Mouse (Mus musculus): ENCODE measurements at regions not wholly inside any gene's neighbourhood (a gene's known extent, or its start where the extent isn't known, plus 50 kb on each side); places are given as distances from the start of the nearest gene placed in this dataset.

DNA sequence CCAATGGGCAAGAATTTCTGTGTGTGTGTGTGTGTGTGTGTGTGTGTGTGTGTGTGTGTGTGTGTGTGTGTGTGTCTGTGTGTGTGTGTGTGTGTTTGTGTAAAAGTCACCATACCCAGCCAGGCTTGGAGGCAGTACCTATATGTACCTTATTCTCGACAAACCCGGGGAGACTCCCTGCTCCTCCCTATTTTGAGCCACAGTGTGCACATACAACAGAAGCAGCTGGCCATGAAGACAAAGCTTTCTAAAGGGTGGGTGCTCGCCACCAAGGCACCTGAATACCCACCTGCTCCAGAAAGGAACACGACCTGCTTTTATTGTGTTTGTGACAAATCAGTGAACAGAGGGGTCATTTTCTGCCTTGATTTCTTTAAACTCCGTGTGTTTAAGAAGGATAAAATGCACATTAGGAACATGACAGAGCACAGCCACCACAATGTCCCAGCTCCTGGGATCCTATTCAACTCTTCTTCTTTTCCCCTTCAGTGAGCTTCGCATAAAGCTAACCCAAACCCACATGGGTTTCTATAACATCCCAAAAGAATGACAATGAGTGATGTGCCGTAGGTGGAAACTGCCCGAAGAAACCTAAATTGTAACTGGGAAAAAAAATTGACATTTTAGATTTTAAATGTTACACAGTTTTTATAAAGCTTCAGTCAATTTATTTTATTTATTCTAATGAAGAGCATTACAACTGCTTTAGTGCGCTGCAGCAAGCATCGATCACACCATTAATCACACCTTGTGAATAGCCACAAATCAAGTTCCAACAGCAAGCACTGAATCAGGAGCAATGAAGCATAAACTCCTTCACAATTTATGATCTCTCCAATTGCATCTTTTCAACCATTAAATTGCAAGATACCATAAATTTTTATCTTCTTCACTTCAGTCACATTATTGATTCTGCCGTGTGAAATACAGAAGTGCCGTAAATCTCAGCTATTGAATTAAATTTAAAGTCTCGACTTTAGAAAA, 232.0 kb downstream of the Cdca7 start:
- Histone ChIP-seq H3K9me3 (ENCODE audit: control insufficient read depth, low read length) (no peaks in the 10 kb centered on the region), H3K4me2 (replicated peaks; ENCODE audit: low read depth, low read length, severe bottlenecking) (no peak overlapping the region), H3K27ac (replicated peaks; ENCODE audit: low read depth, low read length) (no peak overlapping the region), H3K9ac (ENCODE audit: low read depth, low read length, severe bottlenecking) (no peak overlapping the region), H3K4me1 (ENCODE audit: control insufficient read depth, insufficient read depth, low read length) (peaks cover 5% of the 10 kb centered on the region; the same call in 1 of the 2 replicates), H3K27me3 (ENCODE audit: control insufficient read depth, insufficient read depth, low read length) (no peaks in the 10 kb centered on the region), H3K4me3 (replicated peaks; ENCODE audit: low read length) (no peak overlapping the region), H3K36me3 (ENCODE audit: control insufficient read depth, insufficient read depth, low read length) (no peaks in the 10 kb centered on the region)
- ATAC-seq (ENCODE audit: low FRiP score, low read depth) = no peak
- no peak for TF ChIP-seq POLR2A (IDR thresholded peaks at IDR 0.05; ENCODE audit: borderline replicate concordance, extremely low read depth, insufficient read depth, insufficient read length)
- WGBS = 77% methylated on average over 13 of the region's 13 CpGs
- DNase-seq (ENCODE audit: low spot score) = no peak

DNA sequence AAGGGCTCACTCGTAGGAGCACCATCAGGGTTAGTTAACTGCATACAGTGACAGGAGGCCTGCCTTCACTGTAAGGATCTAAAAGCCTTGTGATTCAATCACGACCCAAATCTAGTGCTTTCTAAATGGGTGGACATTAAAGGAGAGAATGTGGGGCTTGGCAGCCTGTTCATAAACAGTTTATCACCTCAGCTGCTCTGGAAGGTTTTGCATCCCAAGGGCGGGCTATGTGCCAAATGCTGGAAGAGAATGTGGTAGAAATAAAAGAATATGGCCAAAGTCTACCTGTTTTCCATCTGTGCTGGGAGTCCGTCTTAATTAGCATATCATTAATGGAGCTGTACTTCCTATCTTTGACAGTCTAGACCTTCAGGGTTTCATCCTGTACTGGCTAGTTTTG, 241.0 kb downstream of the Cdca7 start:
- Histone ChIP-seq H3K4me1 (ENCODE audit: control insufficient read depth, insufficient read depth, low read length) (no peaks in the 10 kb centered on the region), H3K4me2 (replicated peaks; ENCODE audit: low read depth, low read length, severe bottlenecking) (no peak overlapping the region), H3K9me3 (ENCODE audit: control insufficient read depth, low read length) (no peaks in the 10 kb centered on the region), H3K9ac (ENCODE audit: low read depth, low read length, severe bottlenecking) (no peak overlapping the region), H3K27me3 (ENCODE audit: control insufficient read depth, insufficient read depth, low read length) (no peaks in the 10 kb centered on the region), H3K27ac (replicated peaks; ENCODE audit: low read depth, low read length) (no peak overlapping the region), H3K36me3 (ENCODE audit: control insufficient read depth, insufficient read depth, low read length) (no peaks in the 10 kb centered on the region), H3K4me3 (replicated peaks; ENCODE audit: low read length) (no peak overlapping the region)
- no peak for TF ChIP-seq POLR2A (IDR thresholded peaks at IDR 0.05; ENCODE audit: borderline replicate concordance, extremely low read depth, insufficient read depth, insufficient read length)
- WGBS = 53% methylated on average over 4 of the region's 4 CpGs
- ATAC-seq (ENCODE audit: low FRiP score, low read depth) = no peak
- DNase-seq (ENCODE audit: low spot score) = no peak

DNA sequence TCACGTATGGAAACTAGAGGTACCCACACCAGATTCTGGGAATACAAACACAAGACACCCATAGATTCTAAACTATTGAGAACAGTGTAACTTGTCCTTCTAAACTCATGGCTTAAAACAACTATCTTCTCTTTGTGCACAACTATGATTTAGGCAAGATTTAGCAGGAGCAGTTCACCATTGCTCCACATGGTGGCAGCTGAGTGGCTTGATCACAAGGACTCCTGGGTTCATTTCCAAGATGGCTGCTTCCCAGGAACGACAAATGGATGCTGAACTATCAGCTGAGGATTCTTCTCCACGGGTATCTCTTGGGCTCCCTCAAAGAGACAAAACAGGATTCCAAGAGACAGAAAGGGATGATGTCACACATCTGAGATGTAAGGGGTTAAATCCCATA, 251.5 kb downstream of the Sp3 start:
- DNase-seq (ENCODE audit: low spot score) (peak; percentile 64), ATAC-seq (ENCODE audit: low FRiP score, low read depth) (no peak)
- WGBS = 45% methylated on average over 3 of the region's 3 CpGs
- no peaks in the 10 kb centered on the region for H3K4me1 ChIP-seq (ENCODE audit: control insufficient read depth, insufficient read depth, low read length)
- no peaks in the 10 kb centered on the region for H3K9me3 ChIP-seq (ENCODE audit: control insufficient read depth, low read length)
- no peaks in the 10 kb centered on the region for H3K36me3 ChIP-seq (ENCODE audit: control insufficient read depth, insufficient read depth, low read length)
- TF ChIP-seq POLR2A (IDR thresholded peaks at IDR 0.05; ENCODE audit: borderline replicate concordance, extremely low read depth, insufficient read depth, insufficient read length) = no peak
- no peak overlapping the region for H3K27ac ChIP-seq (replicated peaks; ENCODE audit: low read depth, low read length)
- no peak overlapping the region for H3K9ac ChIP-seq (ENCODE audit: low read depth, low read length, severe bottlenecking)
- no peaks in the 10 kb centered on the region for H3K27me3 ChIP-seq (ENCODE audit: control insufficient read depth, insufficient read depth, low read length)
- no peak overlapping the region for H3K4me3 ChIP-seq (replicated peaks; ENCODE audit: low read length)
- H3K4me2 ChIP-seq (replicated peaks; ENCODE audit: low read depth, low read length, severe bottlenecking) = no peak overlapping the region

GRCm38 (mm10) chr2:72733371-72733770, 246.9 kb downstream of the Sp3 start:
- Histone ChIP-seq H3K4me2 (replicated peaks; ENCODE audit: low read depth, low read length, severe bottlenecking) (no peak overlapping the region), H3K9ac (ENCODE audit: low read depth, low read length, severe bottlenecking) (no peak overlapping the region), H3K27me3 (ENCODE audit: control insufficient read depth, insufficient read depth, low read length) (no peaks in the 10 kb centered on the region), H3K27ac (replicated peaks; ENCODE audit: low read depth, low read length) (no peak overlapping the region), H3K4me1 (ENCODE audit: control insufficient read depth, insufficient read depth, low read length) (peaks cover 15% of the 10 kb centered on the region), H3K36me3 (ENCODE audit: control insufficient read depth, insufficient read depth, low read length) (no peaks in the 10 kb centered on the region), H3K4me3 (replicated peaks; ENCODE audit: low read length) (no peak overlapping the region), H3K9me3 (ENCODE audit: control insufficient read depth, low read length) (no peaks in the 10 kb centered on the region)
- DNase-seq (ENCODE audit: low spot score) (no peak), ATAC-seq (ENCODE audit: low FRiP score, low read depth) (no peak)
- TF ChIP-seq POLR2A (IDR thresholded peaks at IDR 0.05; ENCODE audit: borderline replicate concordance, extremely low read depth, insufficient read depth, insufficient read length) = no peak
- WGBS = 57% methylated on average over 3 of the region's 3 CpGs

DNA sequence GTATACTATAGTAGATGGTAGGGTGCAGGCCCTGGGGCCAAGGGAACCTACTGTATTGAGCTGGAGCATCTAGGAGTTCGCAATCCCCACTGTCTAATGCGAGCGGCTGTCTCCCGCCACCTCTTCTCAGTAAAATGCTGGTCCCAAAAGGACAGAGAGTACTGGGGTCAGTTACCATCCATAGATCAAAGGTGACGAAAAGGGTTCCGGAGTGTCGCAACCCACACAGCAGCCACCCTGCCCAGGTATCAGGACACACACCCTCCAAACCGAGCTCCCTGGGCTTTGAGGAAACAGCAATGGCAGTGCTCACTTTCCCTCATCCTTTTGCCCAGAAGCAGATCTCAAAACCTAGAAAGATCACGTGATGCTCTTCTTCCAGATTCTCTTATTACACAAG, 245.2 kb downstream of the Sp3 start:
- Histone ChIP-seq H3K9ac (ENCODE audit: low read depth, low read length, severe bottlenecking) (no peak overlapping the region), H3K27ac (replicated peaks; ENCODE audit: low read depth, low read length) (no peak overlapping the region), H3K36me3 (ENCODE audit: control insufficient read depth, insufficient read depth, low read length) (no peaks in the 10 kb centered on the region), H3K27me3 (ENCODE audit: control insufficient read depth, insufficient read depth, low read length) (no peaks in the 10 kb centered on the region), H3K9me3 (ENCODE audit: control insufficient read depth, low read length) (no peaks in the 10 kb centered on the region), H3K4me1 (ENCODE audit: control insufficient read depth, insufficient read depth, low read length) (peaks cover 19% of the 10 kb centered on the region), H3K4me2 (replicated peaks; ENCODE audit: low read depth, low read length, severe bottlenecking) (no peak overlapping the region), H3K4me3 (replicated peaks; ENCODE audit: low read length) (no peak overlapping the region)
- ATAC-seq (ENCODE audit: low FRiP score, low read depth) = no peak
- no peak for TF ChIP-seq POLR2A (IDR thresholded peaks at IDR 0.05; ENCODE audit: borderline replicate concordance, extremely low read depth, insufficient read depth, insufficient read length)
- DNase-seq (ENCODE audit: low spot score) = no peak
- WGBS = 95% methylated on average over 9 of the region's 9 CpGs
